Comparison of ENCODE assay signal across 8 mouse cellular contexts in genomic region chr8:104541515-104541880, GRCm38 (mm10). TPM values are rescaled to one million over a fixed set of nuclear protein-coding genes. Genes with fewer than 3 reads are reported as not detected.
DNase-seq lines count a peak whose midpoint lies in the region; ATAC-seq and TF ChIP-seq lines count a peak whose summit lies in the region.

No protein-coding gene starts in this region.

- TF ChIP-seq EP300 in heart, adult 2 months (IDR thresholded peaks at IDR 0.05; ENCODE audit: insufficient read depth, low read depth, low read length) = no peak

- H3K27ac ChIP-seq in heart, adult 2 months = peak overlapping the region; percentile 64
- no peak overlapping the region for H3K27ac ChIP-seq in forebrain, embryonic 16.5 days (ENCODE audit: low read length)
- H3K27ac ChIP-seq in liver, embryonic 15.5 days (replicated peaks) = no peak overlapping the region

- peak overlapping the region; percentile 59 for H3K4me3 ChIP-seq in heart, adult 2 months
- peak overlapping the region; percentile 81 for H3K4me3 ChIP-seq in E14TG2a.4 (replicated peaks; ENCODE audit: low read length)
- H3K4me3 ChIP-seq in forebrain, embryonic 16.5 days (replicated peaks; ENCODE audit: low read length) = peak overlapping the region; percentile 53
- H3K4me3 ChIP-seq in liver, embryonic 15.5 days (replicated peaks) = peak overlapping the region; percentile 51

- H3K9ac ChIP-seq in heart, adult 2 months (ENCODE audit: low read depth, low read length) = peak overlapping the region; percentile 87
- peak overlapping the region; percentile 51 for H3K9ac ChIP-seq in forebrain, embryonic 16.5 days (replicated peaks; ENCODE audit: low read depth, low read length)
- H3K9ac ChIP-seq in liver, embryonic 15.5 days = no peak overlapping the region

- H3K36me3 ChIP-seq in heart, adult 2 months (ENCODE audit: control insufficient read depth, insufficient read depth, low read length) = no peaks in the 10 kb centered on the region
- H3K36me3 ChIP-seq in E14TG2a.4 (ENCODE audit: insufficient read depth, low read length) = no peaks in the 10 kb centered on the region
- no peaks in the 10 kb centered on the region for H3K36me3 ChIP-seq in forebrain, embryonic 16.5 days (ENCODE audit: control insufficient read depth, insufficient read depth)
- no peaks in the 10 kb centered on the region for H3K36me3 ChIP-seq in liver, embryonic 15.5 days (replicated peaks)

- peaks cover 13% of the 10 kb centered on the region for H3K4me1 ChIP-seq in heart, adult 2 months (ENCODE audit: control insufficient read depth, insufficient read depth, low read length)
- H3K4me1 ChIP-seq in E14TG2a.4 (replicated peaks; ENCODE audit: low read depth, low read length) = peaks cover 19% of the 10 kb centered on the region
- H3K4me1 ChIP-seq in forebrain, embryonic 16.5 days (replicated peaks; ENCODE audit: control insufficient read depth, insufficient read depth, low read length) = peaks cover 16% of the 10 kb centered on the region
- H3K4me1 ChIP-seq in liver, embryonic 15.5 days (replicated peaks) = peaks cover 15% of the 10 kb centered on the region

- peaks cover 2% of the 10 kb centered on the region for H3K27me3 ChIP-seq in heart, adult 2 months (ENCODE audit: control insufficient read depth, insufficient read depth, low read length)
- peaks cover 73% of the 10 kb centered on the region for H3K27me3 ChIP-seq in E14TG2a.4 (ENCODE audit: insufficient read depth, low read length)
- peaks cover 39% of the 10 kb centered on the region for H3K27me3 ChIP-seq in forebrain, embryonic 16.5 days (replicated peaks; ENCODE audit: control insufficient read depth, insufficient read depth, low read length)
- H3K27me3 ChIP-seq in liver, embryonic 15.5 days = peaks cover 79% of the 10 kb centered on the region

- intact Hi-C loops in heart, adult 2 months (cut with DNase I) = no loop called here
- intact Hi-C loops in heart, postnatal 10 days (cut with DNase I) = no loop called here
- intact Hi-C loops in left cerebral cortex, postnatal 14 days (cut with DNase I) = no loop called here

- H3K79me2 ChIP-seq in heart, adult 2 months (replicated peaks; ENCODE audit: control insufficient read depth, insufficient read depth, low read length) = no peaks in the 10 kb centered on the region

- peak overlapping the region; percentile 94 for H3K4me2 ChIP-seq in forebrain, embryonic 16.5 days (ENCODE audit: low read length)
- H3K4me2 ChIP-seq in liver, embryonic 15.5 days = peak overlapping the region; percentile 71

- TF ChIP-seq POLR2A in heart, adult 2 months (IDR thresholded peaks at IDR 0.05; ENCODE audit: insufficient read depth, low read depth, low read length) = no peak

- no peaks in the 10 kb centered on the region for H3K9me3 ChIP-seq in E14TG2a.4 (ENCODE audit: low read length)
- H3K9me3 ChIP-seq in forebrain, embryonic 16.5 days (ENCODE audit: control insufficient read depth, low read length) = no peaks in the 10 kb centered on the region
- no peaks in the 10 kb centered on the region for H3K9me3 ChIP-seq in liver, embryonic 15.5 days (replicated peaks)

- DNase-seq in heart, adult 2 months = no peak
- DNase-seq in heart, postnatal 10 days = no peak
- no peak for DNase-seq in adrenal gland, postnatal 14 days
- no peak for DNase-seq in left cerebral cortex, postnatal 14 days (ENCODE audit: low spot score in 2 of 2)
- DNase-seq in ovary, postnatal 10 days (ENCODE audit: low spot score) = no peak

- 7% methylated on average over 8 of the region's 8 CpGs for WGBS in heart, adult 2 months
- 5% methylated on average over 8 of the region's 8 CpGs for WGBS in forebrain, embryonic 16.5 days
- 11% methylated on average over 8 of the region's 8 CpGs for WGBS in liver, embryonic 15.5 days (ENCODE audit: insufficient replicate concordance)

- ATAC-seq in forebrain, embryonic 16.5 days = no peak
- no peak for ATAC-seq in liver, embryonic 15.5 days (ENCODE audit: insufficient read depth)

- no peak for TF ChIP-seq CTCF in heart, adult 2 months (IDR thresholded peaks at IDR 0.05)
- TF ChIP-seq CTCF in E14TG2a.4 (conservative IDR thresholded peaks at IDR 0.05; ENCODE audit: low read length) = no peak

RNA-seq across cellular contexts. Expression of gene Car7, which starts 7.0 kb away (rescaled TPM):
- total RNA-seq in heart, adult 2 months (2021) = 1 to 10 TPM; 2.0 to 2.9 TPM
- polyA plus RNA-seq in heart, adult 2 months (2012; rRNA removed) = 9.3 and 11.2 TPM in 2 replicates
- 1 to 10 TPM; 3.9 to 4.2 TPM for total RNA-seq in heart, postnatal 10 days (2021)
- 1.6 and 1.9 TPM in 2 replicates for polyA plus RNA-seq in forebrain, embryonic 16.5 days (2015; fragmentation: Nextera tagmentation; extraction: Ambion mirVana)
- 5.0 and 6.1 TPM in 2 replicates for polyA plus RNA-seq in liver, embryonic 15.5 days (2015; fragmentation: Nextera tagmentation; extraction: Ambion mirVana)
- total RNA-seq in adrenal gland, postnatal 14 days (2021) = 4.0 and 4.1 TPM in 2 replicates
- 10 to 100 TPM; 28.9 to 36.4 TPM for total RNA-seq in left cerebral cortex, postnatal 14 days (2021)

RNA-seq across cellular contexts. Expression of gene Nae1, which starts 7.1 kb away (rescaled TPM):
- 10 to 100 TPM; 27.0 to 31.4 TPM for total RNA-seq in heart, adult 2 months (2021)
- 11.0 and 28.0 TPM in 2 replicates for polyA plus RNA-seq in heart, adult 2 months (2012; rRNA removed)
- total RNA-seq in heart, postnatal 10 days (2021) = 10 to 100 TPM; 32.9 to 36.4 TPM
- 122 and 131 TPM in 2 replicates for polyA plus RNA-seq in forebrain, embryonic 16.5 days (2015; fragmentation: Nextera tagmentation; extraction: Ambion mirVana)
- polyA plus RNA-seq in liver, embryonic 15.5 days (2015; fragmentation: Nextera tagmentation; extraction: Ambion mirVana) = 26.7 and 28.7 TPM in 2 replicates
- 30.2 and 31.1 TPM in 2 replicates for total RNA-seq in adrenal gland, postnatal 14 days (2021)
- 10 to 100 TPM; 50.1 to 52.2 TPM for total RNA-seq in left cerebral cortex, postnatal 14 days (2021)

RNA-seq across cellular contexts. Expression of gene Terb1, which starts 31.8 kb away (rescaled TPM):
- total RNA-seq in heart, adult 2 months (2021) = not detected
- polyA plus RNA-seq in heart, adult 2 months (2012; rRNA removed) = not detected in 2 replicates
- not detected for total RNA-seq in heart, postnatal 10 days (2021)
- polyA plus RNA-seq in forebrain, embryonic 16.5 days (2015; fragmentation: Nextera tagmentation; extraction: Ambion mirVana) = 0.16 and 0.25 TPM in 2 replicates
- polyA plus RNA-seq in liver, embryonic 15.5 days (2015; fragmentation: Nextera tagmentation; extraction: Ambion mirVana) = 0.05 TPM in 1 of 2 replicates, not detected in the other
- 0.23 TPM in 1 of 2 replicates, not detected in the other for total RNA-seq in adrenal gland, postnatal 14 days (2021)
- 1 to 10 TPM; 1.0 to 1.6 TPM for total RNA-seq in left cerebral cortex, postnatal 14 days (2021)

RNA-seq across cellular contexts. Expression of gene Pdp2, which starts 49.8 kb away (rescaled TPM):
- 10 to 100 TPM; 18.4 to 35.8 TPM for total RNA-seq in heart, adult 2 months (2021)
- polyA plus RNA-seq in heart, adult 2 months (2012; rRNA removed) = 10.0 and 18.8 TPM in 2 replicates
- total RNA-seq in heart, postnatal 10 days (2021) = 10 to 100 TPM in 1 of 2 experiments, 1 to 10 TPM in 1; 7.2 to 10.6 TPM
- 18.4 TPM in 2 replicates for polyA plus RNA-seq in forebrain, embryonic 16.5 days (2015; fragmentation: Nextera tagmentation; extraction: Ambion mirVana)
- 3.1 and 3.5 TPM in 2 replicates for polyA plus RNA-seq in liver, embryonic 15.5 days (2015; fragmentation: Nextera tagmentation; extraction: Ambion mirVana)
- total RNA-seq in adrenal gland, postnatal 14 days (2021) = 37.2 and 38.0 TPM in 2 replicates
- 1 to 10 TPM; 8.8 to 9.0 TPM for total RNA-seq in left cerebral cortex, postnatal 14 days (2021)
